ENCODE assay signal across 18 mouse cellular contexts in genomic region chr2:4295641-4296040, GRCm38 (mm10).
"Had no signal": no experiment of that assay in that cellular context is flagged by ENCODE, and none has a peak within 500 bp of the region (broad histone marks: within the 10 kb centered on the region; RNA-seq: fewer than 3 reads in every experiment).

No protein-coding gene starts in this region.

- H3K4me2 ChIP-seq: liver, embryonic 13.5 days; lung, embryonic 15.5 days; midbrain, embryonic 12.5 days; neural tube, embryonic 13.5 days; stomach, embryonic 15.5 days had no signal

- H3K36me3 ChIP-seq: liver, embryonic 13.5 days; lung, embryonic 15.5 days; midbrain, embryonic 12.5 days; neural tube, embryonic 13.5 days; stomach, embryonic 15.5 days had no signal

- H3K27me3 ChIP-seq: lung, embryonic 15.5 days; midbrain, embryonic 12.5 days; neural tube, embryonic 13.5 days; stomach, embryonic 15.5 days had no signal

- ATAC-seq: liver, postnatal 0 days; midbrain, embryonic 16.5 days had no signal

- DNase-seq: kidney, adult 9 months; kidney, postnatal 36 days; layer of hippocampus, adult 9-11 months; layer of hippocampus, postnatal 36 days; liver; liver, embryonic 13.5 days; liver, postnatal 0 days; lung, postnatal 14 days; retina, postnatal 1 day; right cerebral cortex, postnatal 4 days; spleen, adult 18-20 months; thymus, postnatal 36 days had no signal

- H3K9me3 ChIP-seq: liver, embryonic 13.5 days; lung, embryonic 15.5 days; midbrain, embryonic 12.5 days; neural tube, embryonic 13.5 days; stomach, embryonic 15.5 days had no signal

- H3K4me1 ChIP-seq: liver, embryonic 13.5 days had no signal

- H3K4me3 ChIP-seq: liver, embryonic 13.5 days; lung, embryonic 15.5 days; midbrain, embryonic 12.5 days; neural tube, embryonic 13.5 days; stomach, embryonic 15.5 days had no signal

- H3K27ac ChIP-seq: liver, embryonic 13.5 days; lung, embryonic 15.5 days; macrophage; midbrain, embryonic 12.5 days; neural tube, embryonic 13.5 days; stomach, embryonic 15.5 days had no signal

- H3K9ac ChIP-seq: liver, embryonic 13.5 days; liver, postnatal 0 days; lung, embryonic 15.5 days; midbrain, embryonic 12.5 days; neural tube, embryonic 13.5 days; stomach, embryonic 15.5 days had no signal
